Mouse (Mus musculus): ENCODE data around the gene Dlg2. TPM values are rescaled to one million over a fixed set of nuclear protein-coding genes. Genes with fewer than 3 reads are reported as not detected.

The Dlg2 gene
- polyA plus RNA-seq, 1 experiment: 0.85 TPM

- H3K27me3 ChIP-seq (ENCODE audit: control insufficient read depth, insufficient read depth, low read length, poor library complexity, severe bottlenecking): no peaks in the 10 kb centered on the region; the same call in 1 of the 2 replicates
- H3K4me3 ChIP-seq (ENCODE audit: low read depth, low read length): no peak overlapping the region
- H3K4me1 ChIP-seq (ENCODE audit: control insufficient read depth, insufficient read depth, low read length): no peaks in the 10 kb centered on the region
- TF ChIP-seq EP300 (IDR thresholded peaks at IDR 0.05; ENCODE audit: insufficient read depth, low read depth, low read length) (no peak), CTCF (IDR thresholded peaks at IDR 0.05; ENCODE audit: low read depth, low read length) (no peak), POLR2A (IDR thresholded peaks at IDR 0.05; ENCODE audit: insufficient read depth, low read length) (no peak)
- no peaks in the 10 kb centered on the region for H3K9me3 ChIP-seq (replicated peaks; ENCODE audit: control insufficient read depth, insufficient read depth, low read length, poor library complexity, severe bottlenecking)
- H3K27ac ChIP-seq (ENCODE audit: insufficient read depth, low read length): no peak overlapping the region
- H3K9ac ChIP-seq (ENCODE audit: low read depth, poor library complexity, severe bottlenecking): no peak overlapping the region
- H3K36me3 ChIP-seq (ENCODE audit: control insufficient read depth, insufficient read depth, low read length, poor library complexity, severe bottlenecking): no peaks in the 10 kb centered on the region
Observed at GRCm38 (mm10) chr7:91716696-91717095, 1240.2 kb downstream of the Dlg2 start.

- no peak for TF ChIP-seq POLR2A (IDR thresholded peaks at IDR 0.05; ENCODE audit: insufficient read depth, low read length)
- no peak for TF ChIP-seq CTCF (IDR thresholded peaks at IDR 0.05; ENCODE audit: low read depth, low read length)
- Histone ChIP-seq H3K27ac (ENCODE audit: insufficient read depth, low read length) (no peak overlapping the region), H3K36me3 (ENCODE audit: control insufficient read depth, insufficient read depth, low read length, poor library complexity, severe bottlenecking) (no peaks in the 10 kb centered on the region), H3K9me3 (replicated peaks; ENCODE audit: control insufficient read depth, insufficient read depth, low read length, poor library complexity, severe bottlenecking) (no peaks in the 10 kb centered on the region), H3K9ac (ENCODE audit: low read depth, poor library complexity, severe bottlenecking) (no peak overlapping the region), H3K4me1 (ENCODE audit: control insufficient read depth, insufficient read depth, low read length) (no peaks in the 10 kb centered on the region), H3K4me3 (ENCODE audit: low read depth, low read length) (no peak overlapping the region), H3K27me3 (ENCODE audit: control insufficient read depth, insufficient read depth, low read length, poor library complexity, severe bottlenecking) (no peaks in the 10 kb centered on the region; the same call in 1 of the 2 replicates)
Observed at GRCm38 (mm10) chr7:91720318-91720717, 1243.8 kb downstream of the Dlg2 start.

- H3K4me3 ChIP-seq (ENCODE audit: low read depth, low read length): no peak overlapping the region
- H3K9me3 ChIP-seq (replicated peaks; ENCODE audit: control insufficient read depth, insufficient read depth, low read length, poor library complexity, severe bottlenecking): no peaks in the 10 kb centered on the region
- H3K27me3 ChIP-seq (ENCODE audit: control insufficient read depth, insufficient read depth, low read length, poor library complexity, severe bottlenecking): no peaks in the 10 kb centered on the region
- TF ChIP-seq CTCF (IDR thresholded peaks at IDR 0.05; ENCODE audit: low read depth, low read length): no peak
- H3K9ac ChIP-seq (ENCODE audit: low read depth, poor library complexity, severe bottlenecking): no peak overlapping the region
- no peak overlapping the region for H3K27ac ChIP-seq (ENCODE audit: insufficient read depth, low read length)
- H3K4me1 ChIP-seq (ENCODE audit: control insufficient read depth, insufficient read depth, low read length): no peaks in the 10 kb centered on the region
- no peaks in the 10 kb centered on the region for H3K36me3 ChIP-seq (ENCODE audit: control insufficient read depth, insufficient read depth, low read length, poor library complexity, severe bottlenecking)
Observed at GRCm38 (mm10) chr7:91724397-91724796, 1247.9 kb downstream of the Dlg2 start.

- no peaks in the 10 kb centered on the region for H3K27me3 ChIP-seq (ENCODE audit: control insufficient read depth, insufficient read depth, low read length, poor library complexity, severe bottlenecking)
- H3K9ac ChIP-seq (ENCODE audit: low read depth, poor library complexity, severe bottlenecking): no peak overlapping the region
- no peak overlapping the region for H3K4me3 ChIP-seq (ENCODE audit: low read depth, low read length)
- no peaks in the 10 kb centered on the region for H3K4me1 ChIP-seq (ENCODE audit: control insufficient read depth, insufficient read depth, low read length)
- no peak overlapping the region for H3K27ac ChIP-seq (ENCODE audit: insufficient read depth, low read length)
- H3K9me3 ChIP-seq (replicated peaks; ENCODE audit: control insufficient read depth, insufficient read depth, low read length, poor library complexity, severe bottlenecking): no peaks in the 10 kb centered on the region
- TF ChIP-seq EP300 (IDR thresholded peaks at IDR 0.05; ENCODE audit: insufficient read depth, low read depth, low read length): no peak
- TF ChIP-seq POLR2A (IDR thresholded peaks at IDR 0.05; ENCODE audit: insufficient read depth, low read length): no peak
- no peak for TF ChIP-seq CTCF (IDR thresholded peaks at IDR 0.05; ENCODE audit: low read depth, low read length)
- H3K36me3 ChIP-seq (ENCODE audit: control insufficient read depth, insufficient read depth, low read length, poor library complexity, severe bottlenecking): no peaks in the 10 kb centered on the region
Observed at GRCm38 (mm10) chr7:91740748-91741147, 1264.3 kb downstream of the Dlg2 start.

DNA sequence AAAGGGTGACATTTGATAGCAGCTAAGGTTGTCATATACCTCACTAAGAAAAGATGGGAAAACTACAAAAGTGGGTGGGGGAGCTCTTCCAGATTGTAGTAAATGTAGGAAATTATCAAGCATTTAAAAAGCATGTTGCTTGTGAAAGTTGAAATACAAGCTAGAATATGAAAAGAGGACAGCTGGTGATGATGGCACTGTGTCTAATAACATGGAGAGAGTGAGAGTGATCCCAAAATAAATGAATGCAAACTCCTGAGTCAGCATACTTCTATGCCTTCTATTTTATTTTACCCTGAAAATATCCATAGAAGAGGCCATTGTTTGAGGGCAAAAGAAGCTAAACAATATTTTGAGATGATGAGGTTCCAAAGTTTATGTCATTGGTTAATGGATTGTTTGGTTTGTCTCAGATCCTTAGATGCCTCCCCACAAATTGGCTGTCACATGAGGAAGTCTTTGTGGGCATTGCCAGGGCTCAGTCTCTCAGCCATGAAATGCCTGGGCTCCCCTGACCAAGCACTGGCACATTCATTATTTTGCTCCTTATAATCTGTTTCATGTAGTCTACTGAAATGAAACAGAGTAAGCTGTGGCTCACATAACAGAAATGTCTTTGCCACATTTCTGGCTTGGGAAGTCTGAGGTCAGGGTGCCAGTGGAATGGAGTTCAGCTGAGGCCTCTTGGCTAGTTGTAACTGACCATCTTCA, 1276.8 kb downstream of the Dlg2 start:
- Histone ChIP-seq H3K4me1 (ENCODE audit: control insufficient read depth, insufficient read depth, low read length) (no peaks in the 10 kb centered on the region), H3K9ac (ENCODE audit: low read depth, poor library complexity, severe bottlenecking) (no peak overlapping the region), H3K27me3 (ENCODE audit: control insufficient read depth, insufficient read depth, low read length, poor library complexity, severe bottlenecking) (no peaks in the 10 kb centered on the region), H3K4me3 (ENCODE audit: low read depth, low read length) (no peak overlapping the region), H3K9me3 (replicated peaks; ENCODE audit: control insufficient read depth, insufficient read depth, low read length, poor library complexity, severe bottlenecking) (no peaks in the 10 kb centered on the region), H3K36me3 (ENCODE audit: control insufficient read depth, insufficient read depth, low read length, poor library complexity, severe bottlenecking) (no peaks in the 10 kb centered on the region), H3K27ac (ENCODE audit: insufficient read depth, low read length) (no peak overlapping the region)
- TF ChIP-seq POLR2A (IDR thresholded peaks at IDR 0.05; ENCODE audit: insufficient read depth, low read length): no peak
- TF ChIP-seq CTCF (IDR thresholded peaks at IDR 0.05; ENCODE audit: low read depth, low read length): no peak
- no peak for TF ChIP-seq EP300 (IDR thresholded peaks at IDR 0.05; ENCODE audit: insufficient read depth, low read depth, low read length)

GRCm38 (mm10) chr7:91767648-91768047, 1291.2 kb downstream of the Dlg2 start:
- no peaks in the 10 kb centered on the region for H3K9me3 ChIP-seq (replicated peaks; ENCODE audit: control insufficient read depth, insufficient read depth, low read length, poor library complexity, severe bottlenecking)

More at GRCm38 (mm10) chr7:91767648-91768047, 1291.2 kb downstream of the Dlg2 start:
- Histone ChIP-seq H3K36me3 (ENCODE audit: control insufficient read depth, insufficient read depth, low read length, poor library complexity, severe bottlenecking) (no peaks in the 10 kb centered on the region), H3K4me3 (ENCODE audit: low read depth, low read length) (no peak overlapping the region), H3K4me1 (ENCODE audit: control insufficient read depth, insufficient read depth, low read length) (no peaks in the 10 kb centered on the region), H3K27me3 (ENCODE audit: control insufficient read depth, insufficient read depth, low read length, poor library complexity, severe bottlenecking) (0 out of 2 replicates have a peak, but pooled peaks cover 1% of the 10 kb centered on the region), H3K9ac (ENCODE audit: low read depth, poor library complexity, severe bottlenecking) (no peak overlapping the region), H3K27ac (ENCODE audit: insufficient read depth, low read length) (no peak overlapping the region)
- TF ChIP-seq CTCF (IDR thresholded peaks at IDR 0.05; ENCODE audit: low read depth, low read length) (no peak), EP300 (IDR thresholded peaks at IDR 0.05; ENCODE audit: insufficient read depth, low read depth, low read length) (no peak), POLR2A (IDR thresholded peaks at IDR 0.05; ENCODE audit: insufficient read depth, low read length) (no peak)

Measured in ES-Bruce4 (cell line).